Mouse (Mus musculus) gastrocnemius, adult 8-10 months (tissue): ENCODE data around the gene Kxd1. TPM values are rescaled to one million over a fixed set of nuclear protein-coding genes. Genes with fewer than 3 reads are reported as not detected.

Source experiments
- DNase-seq, 2 experiments: peaks; one replicate each; pipeline ENCODE4 v3.0.0; 2022; ENCODE audit warnings: low spot score in 2 of 2
- total RNA-seq, 4 experiments: library from RNA; stranded (reverse); gene quantifications; 2 replicates each; pipeline ENCODE4 v1.2.4; 2022

The Kxd1 gene
- 10 to 100 TPM; 68.3 to 80.8 (median 76.7) TPM for total RNA-seq

DNA sequence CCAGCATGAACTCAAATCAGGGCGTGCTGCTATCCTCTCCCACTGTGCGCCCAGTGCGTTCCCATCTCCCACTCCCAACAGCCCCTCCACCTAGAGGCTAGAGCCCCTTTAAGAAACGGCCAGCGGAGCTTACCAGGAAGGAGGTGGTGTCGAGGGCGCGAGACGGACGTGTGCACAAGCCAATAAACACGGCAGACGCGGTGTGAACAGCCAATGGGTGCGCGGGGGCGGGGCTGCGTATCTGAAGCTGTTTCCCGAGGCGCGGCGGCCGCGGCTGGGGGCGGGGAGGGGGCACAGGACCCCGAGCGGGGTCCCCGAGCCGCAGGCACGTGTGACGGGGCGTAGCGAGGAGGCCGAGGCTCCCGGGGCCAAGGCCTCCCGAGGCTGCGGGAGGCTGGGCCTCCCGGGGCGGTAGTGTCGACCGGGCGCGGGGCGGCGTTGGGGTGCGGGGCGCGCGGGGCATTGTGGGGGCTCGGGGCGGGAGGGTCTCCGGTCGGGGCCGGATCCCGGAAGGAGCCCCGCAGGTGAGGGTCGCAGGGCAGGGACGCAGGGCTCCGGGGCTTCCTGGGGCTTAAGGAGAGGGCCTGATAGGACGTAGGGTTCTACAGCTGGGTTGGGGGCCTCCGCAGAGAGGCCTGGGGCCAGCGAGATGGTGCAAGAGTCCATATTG, at the start of gene Kxd1, which contains the start of gene Fkbp8:
Gene Kxd1, minus strand, starts transcription at position 445 of the 670 bp plus-strand sequence.
Gene Fkbp8, plus strand, starts transcription at position 213 of the 670 bp plus-strand sequence.
- DNase-seq = peak; percentile 96 to 99

DNA sequence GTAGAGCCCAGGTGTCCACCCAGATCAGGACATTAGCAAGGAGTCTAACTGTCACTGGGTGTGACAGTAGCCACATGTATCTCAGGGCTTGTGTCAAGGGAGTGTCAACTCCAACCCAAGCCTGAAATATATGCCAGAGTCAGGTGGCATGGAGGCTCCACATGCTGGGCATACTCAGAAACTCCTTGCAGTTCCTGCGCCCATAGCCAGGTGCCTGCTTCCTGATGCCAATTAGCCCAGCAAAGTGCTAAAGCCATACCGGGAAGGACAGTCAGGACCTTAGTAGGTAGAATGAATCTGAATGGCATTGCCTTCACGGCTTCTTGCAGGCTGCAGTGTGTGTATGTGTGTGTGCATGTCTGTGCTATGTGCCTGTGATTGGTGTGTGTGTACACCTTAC, 49.5 kb upstream of the Kxd1 start:
- no peak for DNase-seq

DNA sequence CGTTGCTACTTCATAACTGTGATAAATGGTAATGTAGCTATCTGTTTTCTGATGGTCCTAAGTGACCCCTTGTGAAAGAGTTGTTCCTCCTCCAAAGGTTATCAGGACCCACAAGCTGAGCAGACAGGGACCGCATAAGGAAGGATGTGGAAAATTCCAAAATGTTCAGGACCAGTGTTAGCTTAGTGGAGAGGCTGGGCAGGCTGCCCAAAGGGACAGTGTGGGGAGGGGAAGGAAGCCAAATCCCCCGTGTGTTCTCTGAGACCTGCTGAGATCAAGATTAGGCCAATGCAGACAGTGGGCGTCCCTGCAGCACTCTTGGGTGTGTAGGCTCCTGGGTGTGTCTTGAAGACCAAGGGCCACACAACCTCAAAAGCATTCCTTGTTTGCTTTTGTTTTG, 47.2 kb upstream of the Kxd1 start:
- no peak for DNase-seq

DNA sequence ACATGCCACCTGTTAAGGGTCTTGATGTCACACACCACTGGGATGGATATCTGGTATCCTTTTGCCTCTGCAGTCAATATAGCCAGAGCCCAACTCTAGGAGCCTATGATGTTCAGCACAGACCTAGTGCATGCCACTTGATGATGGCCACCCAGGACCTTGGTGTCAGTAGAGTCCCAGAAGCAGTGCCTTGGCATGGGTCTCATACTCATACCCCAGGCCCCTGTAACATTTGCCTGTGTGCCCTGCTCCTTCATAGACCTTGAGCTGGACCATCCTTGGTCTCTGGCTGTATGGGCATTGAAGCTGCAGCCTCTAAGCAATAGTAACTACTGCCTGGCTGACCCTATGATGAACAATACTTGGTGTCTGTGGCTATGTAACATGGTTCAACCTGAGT, 46.5 kb upstream of the Kxd1 start:
- no peak for DNase-seq

DNA sequence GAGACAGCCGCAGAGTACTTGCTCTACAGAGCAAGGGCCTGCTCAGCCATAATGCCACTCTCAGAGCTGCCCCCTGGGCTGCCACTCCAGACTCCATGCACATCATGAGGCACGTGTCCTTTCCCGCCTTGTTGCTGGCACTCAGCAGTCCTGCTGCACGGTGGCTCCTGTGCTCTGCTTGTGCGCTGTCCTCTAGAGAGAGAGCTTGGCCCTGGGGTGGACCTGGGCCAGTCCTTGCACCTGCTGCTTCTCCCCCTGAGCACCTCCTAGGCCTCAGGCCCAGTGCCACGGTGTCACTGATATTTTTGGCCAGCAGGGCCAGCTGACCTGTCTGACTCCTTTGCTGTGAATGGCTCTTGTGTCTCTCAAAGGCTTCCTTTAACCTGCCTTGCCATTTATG, 43.2 kb upstream of the Kxd1 start:
- peak; percentile 82 to 89 for DNase-seq

DNA sequence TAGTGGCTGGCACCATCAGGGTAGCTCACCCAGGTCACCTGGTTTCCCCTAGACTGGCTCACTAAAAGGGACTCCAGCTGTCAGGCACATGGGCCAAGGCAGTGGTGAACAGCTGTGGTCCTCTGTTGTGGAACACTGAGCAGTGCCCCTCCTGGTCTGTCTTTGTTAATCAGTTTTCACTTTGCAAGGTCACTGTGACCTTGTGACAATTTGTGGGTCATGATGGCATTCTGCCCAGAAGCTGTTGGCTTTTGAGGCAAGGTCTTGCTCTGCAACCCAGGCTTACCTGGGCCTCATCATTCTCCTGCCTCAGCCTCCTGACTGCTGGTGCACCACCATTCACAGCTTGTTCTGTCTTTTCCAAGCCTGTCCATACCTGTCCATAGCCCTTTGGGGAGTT, 42.6 kb upstream of the Kxd1 start:
- DNase-seq = no peak

DNA sequence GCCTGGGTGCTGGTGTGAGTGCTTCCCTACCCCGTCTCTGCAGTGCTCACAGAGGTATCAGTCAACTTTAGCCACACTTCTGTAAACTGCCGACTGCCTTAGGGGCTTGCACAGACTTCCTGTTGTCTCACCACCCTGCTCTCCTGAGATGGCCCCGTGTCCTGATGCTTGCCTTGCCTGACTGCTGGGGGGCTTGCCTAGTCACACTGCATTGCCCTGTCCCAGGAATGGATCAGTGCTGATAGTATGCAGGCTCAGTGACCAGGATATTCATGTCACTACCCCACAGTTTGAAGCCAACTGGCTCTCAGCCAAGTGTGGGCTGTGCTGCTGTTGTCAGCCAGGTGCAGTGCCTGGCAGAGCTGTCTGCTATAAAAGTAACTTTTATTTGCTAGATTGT, 37.8 kb upstream of the Kxd1 start:
- no peak for DNase-seq

DNA sequence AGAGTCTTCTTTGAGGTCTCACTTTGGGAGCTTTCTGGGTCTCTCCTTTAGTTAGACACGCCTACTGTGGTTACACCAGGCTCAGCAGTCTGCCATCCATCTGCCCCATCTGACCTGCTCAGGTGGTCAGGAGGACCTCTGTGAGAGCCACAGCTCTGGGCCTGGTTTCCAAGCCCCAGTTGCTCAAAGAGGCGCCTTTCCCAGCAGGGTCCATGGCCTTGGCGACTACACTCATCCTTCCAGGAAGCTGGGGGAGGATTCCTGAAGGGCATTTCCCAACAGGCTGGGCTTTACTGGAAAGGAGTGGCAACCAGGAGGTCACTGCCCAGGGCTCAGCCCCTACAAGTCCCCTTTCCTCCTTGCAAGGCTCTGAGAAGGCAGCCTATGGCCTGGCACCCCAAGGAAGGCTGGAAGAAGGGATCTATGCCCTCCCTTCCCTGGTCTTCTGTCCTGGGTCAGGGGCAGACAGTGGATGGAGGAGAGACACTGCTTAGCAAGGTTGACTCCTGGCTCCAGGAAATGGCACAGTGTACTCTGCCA, 37.0 kb upstream of the Kxd1 start:
- DNase-seq = no peak

DNA sequence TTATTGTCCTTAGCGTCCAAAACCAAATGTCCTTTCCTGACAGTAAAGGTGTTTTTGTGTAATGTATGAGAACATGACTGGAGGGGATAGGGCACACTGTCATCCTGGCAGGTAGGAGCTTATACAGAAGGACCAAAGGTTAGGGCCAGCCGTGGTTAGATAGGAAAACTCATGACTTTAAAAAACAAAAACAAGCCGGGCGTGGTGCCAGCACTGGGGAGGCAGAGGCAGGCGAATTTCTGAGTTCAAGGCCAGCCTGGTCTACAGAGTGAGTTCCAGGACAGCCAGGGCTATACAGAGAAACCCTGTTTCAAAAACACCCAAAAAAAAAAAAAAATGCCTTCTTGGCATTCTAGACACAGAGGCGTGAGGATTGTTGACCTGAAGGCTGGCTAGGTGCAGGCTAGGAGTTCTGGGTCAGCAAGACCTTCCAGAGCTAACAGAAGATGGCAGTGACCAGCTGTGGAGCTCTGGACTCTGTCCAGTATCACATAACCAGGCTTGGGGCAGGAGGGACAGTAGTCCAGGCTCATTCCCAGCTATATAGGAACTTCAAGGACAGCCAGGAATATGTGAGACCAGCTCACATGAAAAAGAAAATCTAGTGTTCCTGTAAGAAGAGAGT, 36.1 kb upstream of the Kxd1 start:
- no peak for DNase-seq

DNA sequence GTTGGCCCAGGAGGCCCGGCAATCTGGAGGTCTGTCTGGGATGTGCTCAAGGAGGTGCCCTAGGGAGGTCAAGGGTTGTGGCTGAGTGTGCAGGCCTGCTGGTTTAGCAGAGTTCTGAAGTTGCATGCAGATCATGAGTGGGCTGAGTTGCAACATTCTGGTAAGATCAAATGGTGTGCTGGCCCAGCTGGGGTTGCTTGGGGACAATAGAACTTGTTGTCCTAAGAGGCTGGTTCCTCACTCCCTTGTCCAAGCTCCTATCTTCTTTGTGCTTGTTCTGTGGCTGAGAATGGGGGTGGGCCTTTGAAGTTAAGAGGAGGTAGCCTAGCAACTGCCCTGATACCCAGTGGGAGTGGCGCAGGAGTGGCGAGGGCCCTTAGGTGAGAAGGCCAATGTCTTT, 35.0 kb upstream of the Kxd1 start:
- DNase-seq = no peak

DNA sequence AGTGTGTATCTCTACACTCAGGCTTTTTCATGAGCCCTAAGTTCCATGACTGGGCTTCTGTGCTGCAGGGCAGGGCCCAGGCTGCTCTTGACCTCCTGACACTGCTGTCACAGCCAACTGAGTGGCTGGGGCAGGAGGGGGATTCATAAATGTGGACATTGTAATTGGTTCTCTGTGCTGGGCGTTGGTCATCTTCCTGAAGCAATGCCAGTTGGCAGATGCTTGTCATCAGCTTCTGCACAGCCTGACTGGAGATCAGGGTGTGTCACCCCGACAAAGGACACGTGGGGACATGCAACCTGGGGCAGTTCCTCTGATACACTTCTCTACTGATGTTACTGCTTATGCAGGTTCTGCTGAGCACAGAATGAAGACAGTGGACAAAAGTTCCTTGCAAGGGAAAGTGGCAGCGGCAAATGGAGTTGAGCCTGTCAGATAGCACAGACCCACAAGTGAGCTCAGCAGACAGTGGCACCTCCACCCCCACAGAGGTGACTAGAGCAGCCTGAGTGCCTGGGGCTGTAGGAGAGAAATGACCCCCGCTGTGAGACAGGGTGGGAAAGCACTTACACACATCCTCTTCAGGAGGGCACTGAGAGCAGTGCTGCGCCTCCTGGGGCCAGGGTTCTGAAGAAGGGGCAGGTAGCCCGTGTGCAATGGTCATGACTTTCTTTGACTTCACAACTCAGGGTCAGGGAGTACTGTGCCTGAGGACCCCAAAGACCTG, 34.2 kb upstream of the Kxd1 start:
- DNase-seq = peak; percentile 39 to 58

DNA sequence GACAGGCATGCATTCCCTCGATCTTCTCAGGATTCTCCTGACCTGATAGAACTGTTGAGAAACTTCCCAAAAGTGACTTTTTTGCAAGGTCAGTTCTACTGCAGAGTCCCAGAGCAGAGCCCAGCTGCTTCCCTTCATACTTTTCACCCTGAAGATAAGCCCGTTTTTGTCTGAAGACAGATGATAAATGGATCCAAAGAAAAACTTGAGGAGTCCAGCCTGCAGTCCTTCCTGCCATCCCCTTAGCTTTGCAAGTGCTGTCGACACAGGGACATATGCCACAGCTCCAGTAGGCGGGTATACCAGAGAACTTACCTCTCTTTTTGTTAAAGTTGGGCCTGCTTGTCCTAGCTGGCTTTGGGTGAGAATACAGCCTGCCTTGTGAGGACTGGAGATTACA, 33.6 kb upstream of the Kxd1 start:
- DNase-seq = no peak

DNA sequence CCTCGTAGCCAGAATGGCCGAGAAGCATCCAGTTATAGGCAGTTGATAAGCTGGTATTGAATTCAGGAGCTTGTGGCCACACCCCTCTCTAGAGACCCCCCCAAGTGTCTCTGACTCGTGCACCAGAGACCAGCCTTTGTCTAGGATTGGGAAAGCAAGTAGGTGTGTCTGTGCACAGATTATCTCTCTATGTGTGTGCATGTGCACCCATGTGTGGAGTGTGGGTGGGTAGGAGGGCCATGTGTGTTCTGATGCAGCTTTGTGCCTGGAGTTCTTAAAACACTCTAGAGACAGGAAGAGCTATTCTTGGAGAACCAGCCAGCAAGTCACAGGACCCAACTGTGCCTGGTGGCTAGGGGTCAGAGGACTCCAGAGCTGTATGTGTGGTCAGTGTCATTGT, 32.8 kb upstream of the Kxd1 start:
- DNase-seq = no peak

DNA sequence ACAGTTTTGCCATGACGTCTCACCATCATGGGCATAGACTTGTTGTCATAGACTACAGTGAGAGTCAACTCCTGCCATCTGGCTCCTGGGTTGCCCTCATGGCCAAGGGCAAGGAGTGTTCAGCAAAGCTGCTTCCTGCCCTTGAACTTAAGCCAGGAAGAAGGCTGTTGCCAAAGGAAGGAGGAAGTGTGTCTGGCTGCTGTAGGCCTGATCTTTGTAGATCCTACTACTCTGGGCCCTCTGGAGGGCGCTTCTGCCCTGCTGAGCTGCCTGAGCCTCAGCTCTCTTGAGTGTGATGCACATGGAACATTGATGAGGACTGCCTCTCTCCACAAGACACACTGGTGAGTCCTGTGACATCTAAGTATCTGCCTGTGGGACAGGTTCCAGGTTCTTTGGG, 32.3 kb upstream of the Kxd1 start:
- peak; percentile 48 to 57 for DNase-seq

DNA sequence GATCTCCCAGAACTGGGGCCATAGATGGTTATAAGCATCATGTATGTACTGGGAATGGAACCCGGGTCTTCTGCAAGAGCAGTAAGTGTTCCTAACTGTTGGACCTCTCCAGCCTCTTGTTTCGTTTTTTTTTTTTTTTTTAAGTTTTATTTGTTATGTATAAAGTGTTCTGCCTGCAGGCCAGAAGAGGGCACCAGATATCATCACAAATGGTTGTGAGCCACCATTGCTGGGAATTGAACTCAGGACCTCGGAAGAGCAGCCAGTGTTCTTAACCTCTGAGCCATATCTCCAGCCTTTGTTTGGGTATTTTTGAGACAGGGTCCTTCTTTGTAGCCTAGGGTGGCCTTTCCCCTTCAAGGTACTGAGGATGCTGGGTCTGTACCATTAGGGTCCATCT, 31.2 kb upstream of the Kxd1 start:
- no peak for DNase-seq

DNA sequence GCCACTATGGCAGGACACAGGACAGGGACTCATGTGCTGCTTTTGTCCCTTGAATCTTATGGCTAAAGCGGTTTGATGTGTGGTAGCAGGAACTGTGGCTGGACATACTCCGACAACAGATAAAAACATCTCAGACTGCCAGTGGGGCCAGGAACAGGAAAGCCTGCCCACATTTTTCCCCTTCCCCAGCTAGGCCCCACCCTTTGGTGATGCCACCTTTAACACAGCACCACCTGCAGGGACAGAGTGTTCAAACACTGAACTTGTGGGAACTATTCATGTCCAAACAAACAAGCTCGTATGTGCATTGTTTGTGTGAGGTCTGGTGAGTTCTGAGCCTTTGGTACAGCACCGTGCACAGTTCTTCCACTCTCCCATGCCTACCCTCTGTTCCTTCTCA, 30.6 kb upstream of the Kxd1 start:
- no peak for DNase-seq

DNA sequence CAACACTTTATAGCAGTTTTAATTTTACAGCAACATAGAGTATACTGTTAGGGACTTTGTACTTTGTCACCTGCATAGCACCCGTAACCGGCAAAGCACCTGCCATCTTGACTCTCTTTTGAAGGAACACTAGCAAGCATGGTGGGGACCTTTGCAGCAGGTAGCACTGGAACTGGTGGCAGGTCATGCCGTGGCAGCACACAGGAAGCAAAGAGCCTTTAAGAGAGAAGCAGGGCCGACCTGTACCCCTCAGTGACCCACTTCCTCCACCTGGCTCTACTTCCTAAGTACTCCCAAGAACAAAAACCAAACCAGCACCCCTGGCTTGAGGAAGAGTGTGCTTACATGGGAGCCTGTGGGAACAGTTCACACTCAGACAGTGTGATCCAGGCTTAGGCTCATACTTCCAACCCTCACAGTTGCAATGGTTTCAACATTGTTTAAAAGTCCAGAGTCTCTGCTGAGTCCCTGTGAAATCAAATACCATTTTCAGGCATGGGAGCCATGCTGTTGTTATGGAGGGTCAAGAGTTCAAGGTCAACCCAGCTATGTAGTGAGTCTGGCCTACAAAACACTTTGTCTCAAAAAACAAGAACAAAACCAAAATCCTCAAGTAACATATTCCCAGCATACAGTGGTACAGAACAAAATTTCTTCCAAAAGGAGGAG, 27.5 kb upstream of the Kxd1 start:
- no peak for DNase-seq

DNA sequence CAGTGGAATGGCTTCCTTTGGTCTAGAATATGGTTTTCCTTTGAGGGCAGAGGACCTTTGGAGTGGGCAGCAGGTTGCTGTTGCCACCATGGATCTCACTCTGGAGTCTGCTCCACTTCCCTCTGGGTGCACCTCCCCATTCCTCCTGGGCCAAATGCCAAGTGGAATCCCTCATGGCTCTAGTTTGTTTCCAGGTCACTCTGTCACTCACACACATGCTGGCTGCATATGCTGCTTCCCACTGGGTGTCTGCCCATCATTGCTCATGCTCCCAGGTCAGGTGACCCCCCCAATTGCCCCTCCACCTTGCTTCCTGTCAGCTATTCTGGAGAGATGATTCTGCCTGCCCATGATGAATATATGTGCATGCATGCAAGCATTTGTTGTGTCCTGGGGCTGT, 26.0 kb upstream of the Kxd1 start:
- peak; percentile 58 to 81 for DNase-seq

DNA sequence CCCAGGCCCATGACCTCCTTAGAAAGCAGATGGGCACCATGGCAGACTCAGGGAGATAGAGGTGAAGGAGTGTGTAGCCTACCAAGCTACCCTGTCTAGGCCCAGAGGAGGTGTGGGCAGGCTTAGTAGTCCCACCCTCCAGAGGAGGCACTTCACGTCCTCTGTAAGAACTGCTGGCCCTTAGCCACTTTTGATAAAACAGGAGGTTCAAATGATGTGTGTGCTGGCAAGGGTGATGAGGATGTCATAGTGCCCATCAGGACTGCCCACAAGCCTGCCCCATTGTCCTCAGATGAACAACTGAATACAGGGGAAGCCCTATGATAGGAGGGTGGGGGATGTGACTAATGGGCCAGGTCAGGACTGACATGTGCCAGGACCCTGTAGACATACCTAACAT, 25.1 kb upstream of the Kxd1 start:
- DNase-seq = no peak

DNA sequence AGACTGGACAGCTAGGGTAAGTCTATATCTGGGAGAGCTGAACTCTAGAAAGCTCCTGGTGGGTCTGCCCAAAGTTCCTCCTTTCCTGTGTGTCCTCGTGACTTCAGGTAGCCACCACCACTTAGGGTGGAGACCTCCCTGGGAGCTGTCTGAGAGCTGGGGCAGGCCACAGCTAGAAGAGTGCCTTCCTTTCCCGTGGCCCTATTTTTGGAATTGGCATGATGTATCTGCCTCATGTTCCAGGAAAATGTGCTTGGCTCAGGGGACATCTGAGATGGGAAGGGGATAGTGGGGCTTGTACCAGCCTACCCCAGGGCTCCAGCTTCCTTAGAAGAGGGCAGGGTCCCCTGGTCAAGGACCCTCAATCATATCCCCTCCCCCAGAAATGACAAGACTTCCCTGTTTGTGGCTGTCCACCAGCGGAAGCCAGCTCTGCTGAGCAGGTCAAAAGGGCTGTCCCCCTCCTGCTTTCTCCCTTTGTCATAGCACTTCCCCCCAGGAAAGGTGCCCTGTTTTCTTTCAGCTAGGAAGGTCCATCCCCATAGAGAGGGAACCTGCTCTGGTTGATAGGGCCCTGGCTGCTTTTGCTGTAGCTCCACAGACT, 23.9 kb upstream of the Kxd1 start:
- peak in 1 of 2 experiments; percentile 42 for DNase-seq

DNA sequence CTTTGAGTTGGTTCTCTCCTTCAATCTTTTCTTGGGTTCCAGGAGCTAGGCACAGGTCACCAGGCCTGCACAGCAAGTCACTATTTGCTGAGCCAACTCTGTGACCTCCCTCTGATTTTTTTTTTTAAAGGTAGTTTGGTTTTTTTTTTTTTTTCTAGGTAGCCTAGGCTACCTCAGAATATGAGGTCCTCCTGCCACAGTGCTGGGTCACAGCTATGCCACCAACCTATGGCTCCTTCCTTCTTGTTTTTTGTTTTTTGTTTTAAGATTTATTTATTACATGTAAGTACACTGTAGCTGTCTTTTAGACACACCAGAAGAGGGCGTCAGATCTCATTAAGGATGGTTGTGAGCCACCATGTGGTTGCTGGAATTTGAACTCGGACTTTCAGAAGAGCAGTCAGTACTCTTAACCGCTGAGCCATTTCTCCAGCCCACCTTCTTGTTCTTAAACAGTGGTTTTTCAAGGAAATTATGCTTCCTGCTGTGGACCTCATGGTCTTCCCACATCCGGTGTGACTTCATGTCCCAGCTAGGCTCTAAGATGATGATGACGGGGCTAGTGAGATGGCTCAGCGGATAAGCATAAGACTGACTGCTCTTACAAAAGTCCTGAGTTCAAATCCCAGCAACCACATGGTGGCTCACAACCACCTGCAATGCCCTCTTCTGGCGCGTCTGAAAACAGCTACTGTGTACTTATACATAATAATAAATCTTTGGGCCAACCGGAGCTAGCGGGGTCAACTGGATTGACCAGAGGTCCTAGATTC, 21.8 kb upstream of the Kxd1 start:
- no peak for DNase-seq
